Mouse (Mus musculus) olfactory bulb, adult 2 months (tissue): ENCODE data around the gene Kif28.

Source experiments
- CTCF ChIP-seq: fragments of 200-500 bp; IDR thresholded peaks from 2 replicates; pipeline ENCODE4 v1.5.1; 2012; ENCODE audit warnings: low read depth, mild to moderate bottlenecking, low read length, moderate library complexity; ENCODE audit not compliant: insufficient read depth
- POLR2A ChIP-seq: fragments of 200-500 bp; IDR thresholded peaks from 2 replicates; pipeline ENCODE4 v1.6.1; 2012; ENCODE audit warnings: mild to moderate bottlenecking, low read depth, low read length, moderate library complexity; ENCODE audit not compliant: insufficient read depth

DNA sequence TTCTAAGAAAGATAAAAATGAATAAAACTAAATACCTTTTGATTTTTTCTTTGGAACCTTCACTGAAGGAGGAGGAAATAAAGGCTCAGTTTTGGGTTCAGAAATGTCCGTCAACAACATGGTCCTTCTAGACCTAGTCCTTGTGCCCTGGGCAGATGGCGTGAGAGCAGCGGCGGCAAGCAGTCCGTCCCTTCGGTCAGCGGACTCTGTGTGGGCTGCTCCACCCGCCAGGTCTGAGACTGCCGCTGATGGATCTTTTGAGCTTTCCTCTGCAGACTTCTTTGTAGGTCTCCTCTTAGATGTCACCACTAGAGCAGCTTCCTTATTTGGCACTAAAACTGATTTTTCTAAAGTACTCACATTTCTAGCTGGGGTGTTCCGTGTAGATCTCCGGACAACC, 7.2 kb upstream of the Kif28 start:
- TF ChIP-seq CTCF (no peak), POLR2A (no peak)
